Mouse (Mus musculus): ENCODE results near the gene Ttn. TPM values are rescaled to one million over a fixed set of nuclear protein-coding genes. Genes with fewer than 3 reads are reported as not detected.

Ttn gene
- polyA plus RNA-seq, 1 experiment = 24.2 TPM

DNA sequence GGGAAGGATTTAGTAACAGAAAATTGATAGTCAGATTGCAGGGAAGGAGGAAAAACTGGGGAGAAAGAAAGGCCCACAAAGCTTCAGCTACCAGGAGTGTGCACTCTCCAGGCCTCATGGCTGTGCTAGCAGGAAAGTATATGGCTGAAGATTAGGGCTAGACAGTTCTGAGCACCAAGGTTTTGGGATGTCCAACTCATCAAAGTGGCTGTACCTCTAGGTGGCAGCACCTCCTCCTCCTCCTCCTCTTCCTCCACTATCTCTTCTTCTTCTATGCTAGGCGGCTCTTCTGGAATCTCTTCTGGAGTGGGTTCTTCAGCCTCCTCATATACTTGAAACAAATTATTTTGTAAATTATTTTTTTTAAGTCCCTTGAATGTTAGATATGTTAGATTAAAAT is 139.2 kb downstream of the Ttn start:
- Histone ChIP-seq H3ac (ENCODE audit: control insufficient read depth, insufficient read length) (no peak overlapping the region), H3K79me2 (ENCODE audit: control insufficient read depth, insufficient read depth) (no peaks in the 10 kb centered on the region), H3K36me3 (ENCODE audit: control insufficient read depth, insufficient read depth) (peaks cover 64% of the 10 kb centered on the region), H3K4me3 (no peak overlapping the region), H3K4me2 (ENCODE audit: low read depth) (no peak overlapping the region), H3K27me3 (ENCODE audit: control insufficient read depth, insufficient read depth, insufficient read length) (no peaks in the 10 kb centered on the region)
- peak; percentile 25 for TF ChIP-seq POLR2AphosphoS2 (IDR thresholded peaks at IDR 0.05; ENCODE audit: insufficient read length, low read depth)
- no peak for TF ChIP-seq POLR2A (IDR thresholded peaks at IDR 0.05; ENCODE audit: insufficient read length, low read depth)

GRCm38 (mm10) chr2:76820472-76820871 is 161.9 kb downstream of the Ttn start:
- Histone ChIP-seq H3K4me2 (ENCODE audit: low read depth) (no peak overlapping the region), H3K4me3 (no peak overlapping the region), H3K27me3 (ENCODE audit: control insufficient read depth, insufficient read depth, insufficient read length) (no peaks in the 10 kb centered on the region), H3K36me3 (ENCODE audit: control insufficient read depth, insufficient read depth) (peaks cover 52% of the 10 kb centered on the region), H3K79me2 (ENCODE audit: control insufficient read depth, insufficient read depth) (no peaks in the 10 kb centered on the region), H3ac (ENCODE audit: control insufficient read depth, insufficient read length) (no peak overlapping the region)
- TF ChIP-seq REST (IDR thresholded peaks at IDR 0.05; ENCODE audit: insufficient read depth, insufficient read length) (no peak), POLR2AphosphoS2 (IDR thresholded peaks at IDR 0.05; ENCODE audit: insufficient read length, low read depth) (no peak), CEBPB (IDR thresholded peaks at IDR 0.05; ENCODE audit: insufficient read depth, poor library complexity, severe bottlenecking) (no peak), POLR2A (IDR thresholded peaks at IDR 0.05; ENCODE audit: insufficient read length, low read depth) (no peak), USF1 (IDR thresholded peaks at IDR 0.05; ENCODE audit: low read depth) (no peak), E2F4 (IDR thresholded peaks at IDR 0.05; ENCODE audit: insufficient read depth) (no peak), TCF3 (IDR thresholded peaks at IDR 0.05; ENCODE audit: insufficient read length, low read depth) (no peak), SRF (IDR thresholded peaks at IDR 0.05; ENCODE audit: control insufficient read depth, insufficient read length, low read depth) (no peak)

GRCm38 (mm10) chr2:76817796-76818195 is 164.6 kb downstream of the Ttn start:
- TF ChIP-seq MYOD1 (IDR thresholded peaks at IDR 0.05; ENCODE audit: control insufficient read depth in 1 of 3, insufficient read length in 2 of 3, low read depth in 2 of 3) (no peak), TCF12 (IDR thresholded peaks at IDR 0.05; ENCODE audit: insufficient read depth, poor library complexity, severe bottlenecking) (no peak), TCF3 (IDR thresholded peaks at IDR 0.05; ENCODE audit: insufficient read length, low read depth) (no peak), MAX (IDR thresholded peaks at IDR 0.05; ENCODE audit: low read depth) (no peak), SRF (IDR thresholded peaks at IDR 0.05; ENCODE audit: control insufficient read depth, insufficient read length, low read depth) (no peak), CEBPB (IDR thresholded peaks at IDR 0.05; ENCODE audit: insufficient read depth, poor library complexity, severe bottlenecking) (no peak), USF1 (IDR thresholded peaks at IDR 0.05; ENCODE audit: low read depth) (no peak), POLR2A (IDR thresholded peaks at IDR 0.05; ENCODE audit: insufficient read length, low read depth) (no peak), MYOG (IDR thresholded peaks at IDR 0.05; ENCODE audit: control insufficient read depth in 1 of 3, insufficient read depth in 1 of 3, insufficient read length in 2 of 3, low read depth in 2 of 3) (no peak)
- H3K27me3 ChIP-seq (ENCODE audit: control insufficient read depth, insufficient read depth, insufficient read length) = no peaks in the 10 kb centered on the region
- H3K4me3 ChIP-seq = no peak overlapping the region
- no peak overlapping the region for H3K4me2 ChIP-seq (ENCODE audit: low read depth)
- peaks cover 52% of the 10 kb centered on the region for H3K36me3 ChIP-seq (ENCODE audit: control insufficient read depth, insufficient read depth)
- H3ac ChIP-seq (ENCODE audit: control insufficient read depth, insufficient read length) = no peak overlapping the region
- no peaks in the 10 kb centered on the region for H3K79me2 ChIP-seq (ENCODE audit: control insufficient read depth, insufficient read depth)

GRCm38 (mm10) chr2:76814048-76814817 is 168.1 kb downstream of the Ttn start:
- TF ChIP-seq TCF3 (IDR thresholded peaks at IDR 0.05; ENCODE audit: insufficient read length, low read depth) (no peak), POLR2AphosphoS2 (IDR thresholded peaks at IDR 0.05; ENCODE audit: insufficient read length, low read depth) (peak; percentile 54)

DNA sequence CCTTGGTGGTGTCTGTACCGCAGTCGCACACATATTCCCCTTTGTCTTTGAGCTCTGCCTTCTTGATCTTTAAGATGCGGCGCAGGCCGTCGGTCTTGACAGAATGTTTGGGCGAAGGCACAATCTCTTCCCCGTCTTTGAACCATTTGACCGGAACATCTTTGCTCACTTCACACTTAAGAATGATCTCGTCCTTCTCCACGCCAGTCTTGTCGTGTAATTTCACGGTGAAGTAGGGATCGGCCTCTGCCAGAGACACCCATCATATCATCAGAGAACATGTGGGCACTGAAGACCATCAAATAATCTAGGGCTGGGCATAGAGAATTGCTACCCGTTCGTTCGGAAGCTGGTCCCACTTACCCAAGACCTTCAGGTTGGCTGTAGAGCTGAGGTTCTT is 171.2 kb downstream of the Ttn start:
- H3K27me3 ChIP-seq (ENCODE audit: control insufficient read depth, insufficient read depth, insufficient read length) = no peaks in the 10 kb centered on the region
- H3K4me3 ChIP-seq = no peak overlapping the region
- H3K36me3 ChIP-seq (ENCODE audit: control insufficient read depth, insufficient read depth) = peaks cover 53% of the 10 kb centered on the region
- no peak overlapping the region for H3ac ChIP-seq (ENCODE audit: control insufficient read depth, insufficient read length)
- H3K79me2 ChIP-seq (ENCODE audit: control insufficient read depth, insufficient read depth) = no peaks in the 10 kb centered on the region
- no peak for TF ChIP-seq MYOG (IDR thresholded peaks at IDR 0.05; ENCODE audit: control insufficient read depth in 1 of 3, insufficient read depth in 1 of 3, insufficient read length in 2 of 3, low read depth in 2 of 3)
- no peak for TF ChIP-seq TCF12 (IDR thresholded peaks at IDR 0.05; ENCODE audit: insufficient read depth, poor library complexity, severe bottlenecking)
- no peak for TF ChIP-seq MYOD1 (IDR thresholded peaks at IDR 0.05; ENCODE audit: control insufficient read depth in 1 of 3, insufficient read length in 2 of 3, low read depth in 2 of 3)
- TF ChIP-seq MAX (IDR thresholded peaks at IDR 0.05; ENCODE audit: low read depth) = no peak
- TF ChIP-seq TCF3 (IDR thresholded peaks at IDR 0.05; ENCODE audit: insufficient read length, low read depth) = no peak
- no peak for TF ChIP-seq POLR2AphosphoS2 (IDR thresholded peaks at IDR 0.05; ENCODE audit: insufficient read length, low read depth)
- no peak for TF ChIP-seq CEBPB (IDR thresholded peaks at IDR 0.05; ENCODE audit: insufficient read depth, poor library complexity, severe bottlenecking)
- no peak for TF ChIP-seq USF1 (IDR thresholded peaks at IDR 0.05; ENCODE audit: low read depth)
- H3K4me2 ChIP-seq (ENCODE audit: low read depth) = no peak overlapping the region

More at GRCm38 (mm10) chr2:76814048-76814817, 168.1 kb downstream of the Ttn start:
- Histone ChIP-seq H3ac (ENCODE audit: control insufficient read depth, insufficient read length) (no peak overlapping the region), H3K79me2 (ENCODE audit: control insufficient read depth, insufficient read depth) (no peaks in the 10 kb centered on the region), H3K36me3 (ENCODE audit: control insufficient read depth, insufficient read depth) (peaks cover 56% of the 10 kb centered on the region), H3K27me3 (ENCODE audit: control insufficient read depth, insufficient read depth, insufficient read length) (no peaks in the 10 kb centered on the region), H3K4me3 (no peak overlapping the region), H3K4me2 (ENCODE audit: low read depth) (no peak overlapping the region)
